Mouse (Mus musculus) retina, postnatal 7 days (tissue): ENCODE data around the gene Grk6.
"Not testable (repeated sequence)": the region's sequence is repeated elsewhere in the genome, so short reads cannot be mapped to it uniquely, and the experiment has no call there.

Source experiments
- DNase-seq: peaks from one replicate; pipeline ENCODE4 v3.0.0-alpha.2; 2012; ENCODE audit warnings: low read depth, low spot score

Gene Grk6

GRCm38 (mm10) chr13:55426613-55427012 lies 18.3 kb upstream of the Grk6 start, which contains the start of gene F12:
Gene F12, minus strand, starts transcription at chr13:55426793.
- no peak for DNase-seq

GRCm38 (mm10) chr13:55429226-55429888 lies 15.5 kb upstream of the Grk6 start:
- no peak for DNase-seq

- no peak for DNase-seq
These were observed 14.3 kb upstream of the Grk6 start for GRCm38 (mm10) chr13:55430566-55430965.

GRCm38 (mm10) chr13:55431889-55432685 lies 12.8 kb upstream of the Grk6 start:
- DNase-seq = no peak

- not testable (repeated sequence) for DNase-seq
These were observed 7.7 kb upstream of the Grk6 start for GRCm38 (mm10) chr13:55437111-55437629.

GRCm38 (mm10) chr13:55443799-55444285 lies 1.0 kb upstream of the Grk6 start:
- no peak for DNase-seq

- DNase-seq = no peak
These were observed 461 bp upstream of the Grk6 start for GRCm38 (mm10) chr13:55444286-55444936.

GRCm38 (mm10) chr13:55445361-55446091 lies 654 bp downstream of the Grk6 start:
- DNase-seq = no peak

- DNase-seq = no peak
These were observed 1.7 kb downstream of the Grk6 start for GRCm38 (mm10) chr13:55446483-55447105.

- DNase-seq = no peak
These were observed 2.7 kb downstream of the Grk6 start for GRCm38 (mm10) chr13:55447543-55447943.

GRCm38 (mm10) chr13:55448131-55448530 lies 3.3 kb downstream of the Grk6 start:
- no peak for DNase-seq

- no peak for DNase-seq
These were observed 4.3 kb downstream of the Grk6 start for GRCm38 (mm10) chr13:55449205-55449604.

GRCm38 (mm10) chr13:55449679-55450441 lies 5.0 kb downstream of the Grk6 start:
- DNase-seq = no peak

- no peak for DNase-seq
These were observed 5.7 kb downstream of the Grk6 start for GRCm38 (mm10) chr13:55450511-55450980.

GRCm38 (mm10) chr13:55451296-55451695 lies 6.4 kb downstream of the Grk6 start:
- no peak for DNase-seq

- DNase-seq = no peak
These were observed 7.1 kb downstream of the Grk6 start for GRCm38 (mm10) chr13:55451785-55452549.

GRCm38 (mm10) chr13:55462965-55463364 lies 18.1 kb downstream of the Grk6 start:
- no peak for DNase-seq

GRCm38 (mm10) chr13:55463399-55464026 lies 18.6 kb downstream of the Grk6 start:
- no peak for DNase-seq
